Mouse (Mus musculus) thymus, postnatal 10 days (tissue): ENCODE measurements around the gene Klhl25.
A peak's percentile ranks its signal among the peaks of the same experiment; 100 is the strongest.
"Not testable (repeated sequence)": the region's sequence is repeated elsewhere in the genome, so short reads cannot be mapped to it uniquely, and the experiment has no call there.

Experiments
- DNase-seq, 2 experiments: peaks; one replicate each; pipeline ENCODE4 v3.0.0; 2021; ENCODE audit warnings: low spot score in 2 of 2

Klhl25 gene

GRCm38 (mm10) chr7:75848115-75848775 lies at the start of gene Klhl25:
Gene Klhl25, plus strand, starts transcription at chr7:75848310.
- peak; percentile 81 to 85 for DNase-seq

- no peak for DNase-seq
Observed at GRCm38 (mm10) chr7:75800530-75800929, 47.6 kb upstream of the Klhl25 start.

GRCm38 (mm10) chr7:75801022-75801421 lies 47.1 kb upstream of the Klhl25 start:
- DNase-seq: no peak

- DNase-seq: no peak
Observed at GRCm38 (mm10) chr7:75801621-75802358, 46.3 kb upstream of the Klhl25 start.

GRCm38 (mm10) chr7:75802887-75803286 lies 45.2 kb upstream of the Klhl25 start:
- no peak for DNase-seq

GRCm38 (mm10) chr7:75806161-75806560 lies 41.9 kb upstream of the Klhl25 start:
- DNase-seq: no peak

GRCm38 (mm10) chr7:75806711-75807110 lies 41.4 kb upstream of the Klhl25 start:
- no peak for DNase-seq

GRCm38 (mm10) chr7:75807460-75808304 lies 40.4 kb upstream of the Klhl25 start:
- DNase-seq: no peak

- no peak for DNase-seq
Observed at GRCm38 (mm10) chr7:75820687-75821086, 27.4 kb upstream of the Klhl25 start.

GRCm38 (mm10) chr7:75822087-75822668 lies 25.9 kb upstream of the Klhl25 start:
- DNase-seq: no peak

GRCm38 (mm10) chr7:75823071-75823470 lies 25.0 kb upstream of the Klhl25 start:
- DNase-seq: no peak

GRCm38 (mm10) chr7:75826360-75827103 lies 21.6 kb upstream of the Klhl25 start:
- DNase-seq: no peak

- DNase-seq: no peak
Observed at GRCm38 (mm10) chr7:75827357-75827756, 20.8 kb upstream of the Klhl25 start.

GRCm38 (mm10) chr7:75827850-75828249 lies 20.3 kb upstream of the Klhl25 start:
- peak; percentile 38 to 65 for DNase-seq

GRCm38 (mm10) chr7:75828536-75828935 lies 19.6 kb upstream of the Klhl25 start:
- DNase-seq: no peak

- DNase-seq: no peak
Observed at GRCm38 (mm10) chr7:75830251-75831060, 17.7 kb upstream of the Klhl25 start.

GRCm38 (mm10) chr7:75833960-75834359 lies 14.2 kb upstream of the Klhl25 start:
- not testable (repeated sequence) for DNase-seq

GRCm38 (mm10) chr7:75834932-75835631 lies 13.0 kb upstream of the Klhl25 start:
- not testable (repeated sequence) for DNase-seq

- no peak for DNase-seq
Observed at GRCm38 (mm10) chr7:75840071-75840470, 8.0 kb upstream of the Klhl25 start.

- DNase-seq: no peak
Observed at GRCm38 (mm10) chr7:75842306-75842705, 5.8 kb upstream of the Klhl25 start.
